Mouse (Mus musculus): ENCODE measurements at regions not wholly inside any gene's neighbourhood (a gene's known extent, or its start where the extent isn't known, plus 50 kb on each side); places are given as distances from the start of the nearest gene placed in this dataset.

GRCm38 (mm10) chr15:61717216-61717615 is 794.4 kb upstream of the A1bg start:
- no peak overlapping the region for H3K4me2 ChIP-seq (ENCODE audit: low read length)
- no peak overlapping the region for H3K27ac ChIP-seq (ENCODE audit: low read depth, low read length)
- no peaks in the 10 kb centered on the region for H3K36me3 ChIP-seq (ENCODE audit: control insufficient read depth, insufficient read depth, low read length)
- no peaks in the 10 kb centered on the region for H3K27me3 ChIP-seq (replicated peaks; ENCODE audit: control insufficient read depth, insufficient read depth, low read length)
- no peak overlapping the region for H3K4me3 ChIP-seq (ENCODE audit: low read depth, low read length)
- WGBS, result 85% methylated on average over 1 of the region's 1 CpGs
- ATAC-seq, result no peak
- no peaks in the 10 kb centered on the region for H3K4me1 ChIP-seq (ENCODE audit: control insufficient read depth, insufficient read depth, low read length)
- no peak overlapping the region for H3K9ac ChIP-seq (ENCODE audit: low read length)
- H3K9me3 ChIP-seq (replicated peaks; ENCODE audit: control insufficient read depth, low read length), result no peaks in the 10 kb centered on the region
- no peak for DNase-seq (ENCODE audit: low spot score)

GRCm38 (mm10) chr15:61713953-61714352 is 791.1 kb upstream of the A1bg start:
- no peaks in the 10 kb centered on the region for H3K9me3 ChIP-seq (replicated peaks; ENCODE audit: control insufficient read depth, low read length)
- ATAC-seq, result no peak
- H3K4me3 ChIP-seq (ENCODE audit: low read depth, low read length), result no peak overlapping the region
- H3K27ac ChIP-seq (ENCODE audit: low read depth, low read length), result no peak overlapping the region
- 61% methylated on average over 2 of the region's 2 CpGs for WGBS
- no peak overlapping the region for H3K9ac ChIP-seq (ENCODE audit: low read length)
- no peaks in the 10 kb centered on the region for H3K27me3 ChIP-seq (replicated peaks; ENCODE audit: control insufficient read depth, insufficient read depth, low read length)
- DNase-seq (ENCODE audit: low spot score), result no peak
- no peaks in the 10 kb centered on the region for H3K4me1 ChIP-seq (ENCODE audit: control insufficient read depth, insufficient read depth, low read length)
- no peak overlapping the region for H3K4me2 ChIP-seq (ENCODE audit: low read length)
- H3K36me3 ChIP-seq (ENCODE audit: control insufficient read depth, insufficient read depth, low read length), result no peaks in the 10 kb centered on the region

GRCm38 (mm10) chr15:61708928-61709327 is 786.1 kb upstream of the A1bg start:
- Histone ChIP-seq H3K27me3 (replicated peaks; ENCODE audit: control insufficient read depth, insufficient read depth, low read length) (no peaks in the 10 kb centered on the region), H3K4me3 (ENCODE audit: low read depth, low read length) (no peak overlapping the region), H3K36me3 (ENCODE audit: control insufficient read depth, insufficient read depth, low read length) (no peaks in the 10 kb centered on the region), H3K4me1 (ENCODE audit: control insufficient read depth, insufficient read depth, low read length) (no peaks in the 10 kb centered on the region), H3K4me2 (ENCODE audit: low read length) (no peak overlapping the region), H3K9ac (ENCODE audit: low read length) (no peak overlapping the region), H3K9me3 (replicated peaks; ENCODE audit: control insufficient read depth, low read length) (no peaks in the 10 kb centered on the region), H3K27ac (ENCODE audit: low read depth, low read length) (no peak overlapping the region)
- ATAC-seq, result no peak
- 71% methylated on average over 4 of the region's 4 CpGs for WGBS
- no peak for DNase-seq (ENCODE audit: low spot score)

- Histone ChIP-seq H3K4me2 (ENCODE audit: low read length) (no peak overlapping the region), H3K27ac (ENCODE audit: low read depth, low read length) (no peak overlapping the region), H3K9ac (ENCODE audit: low read length) (no peak overlapping the region), H3K36me3 (ENCODE audit: control insufficient read depth, insufficient read depth, low read length) (no peaks in the 10 kb centered on the region), H3K4me1 (ENCODE audit: control insufficient read depth, insufficient read depth, low read length) (no peaks in the 10 kb centered on the region), H3K9me3 (replicated peaks; ENCODE audit: control insufficient read depth, low read length) (no peaks in the 10 kb centered on the region), H3K27me3 (replicated peaks; ENCODE audit: control insufficient read depth, insufficient read depth, low read length) (no peaks in the 10 kb centered on the region), H3K4me3 (ENCODE audit: low read depth, low read length) (no peak overlapping the region)
- ATAC-seq (no peak; the same call in 1 of the 2 replicates), DNase-seq (ENCODE audit: low spot score) (peak; percentile 69)
- 66% methylated on average over 6 of the region's 6 CpGs for WGBS
Measured at GRCm38 (mm10) chr15:61707952-61708351, 785.1 kb upstream of the A1bg start.

GRCm38 (mm10) chr15:61692679-61693078 is 769.9 kb upstream of the A1bg start:
- no peaks in the 10 kb centered on the region for H3K27me3 ChIP-seq (replicated peaks; ENCODE audit: control insufficient read depth, insufficient read depth, low read length)
- H3K4me3 ChIP-seq (ENCODE audit: low read depth, low read length), result no peak overlapping the region
- no peaks in the 10 kb centered on the region for H3K36me3 ChIP-seq (ENCODE audit: control insufficient read depth, insufficient read depth, low read length)
- H3K9ac ChIP-seq (ENCODE audit: low read length), result no peak overlapping the region
- WGBS, result 83% methylated on average over 1 of the region's 1 CpGs
- ATAC-seq (peak; percentile 57; the same call in 1 of the 2 replicates), DNase-seq (ENCODE audit: low spot score) (peak; percentile 22)
- no peaks in the 10 kb centered on the region for H3K9me3 ChIP-seq (replicated peaks; ENCODE audit: control insufficient read depth, low read length)
- H3K27ac ChIP-seq (ENCODE audit: low read depth, low read length), result no peak overlapping the region
- H3K4me2 ChIP-seq (ENCODE audit: low read length), result no peak overlapping the region
- H3K4me1 ChIP-seq (ENCODE audit: control insufficient read depth, insufficient read depth, low read length), result no peaks in the 10 kb centered on the region

- Histone ChIP-seq H3K36me3 (ENCODE audit: control insufficient read depth, insufficient read depth, low read length) (no peaks in the 10 kb centered on the region), H3K4me2 (ENCODE audit: low read length) (no peak overlapping the region), H3K9me3 (replicated peaks; ENCODE audit: control insufficient read depth, low read length) (no peaks in the 10 kb centered on the region), H3K9ac (ENCODE audit: low read length) (no peak overlapping the region), H3K27ac (ENCODE audit: low read depth, low read length) (no peak overlapping the region), H3K4me3 (ENCODE audit: low read depth, low read length) (no peak overlapping the region), H3K4me1 (ENCODE audit: control insufficient read depth, insufficient read depth, low read length) (no peaks in the 10 kb centered on the region), H3K27me3 (replicated peaks; ENCODE audit: control insufficient read depth, insufficient read depth, low read length) (no peaks in the 10 kb centered on the region)
- ATAC-seq (no peak), DNase-seq (ENCODE audit: low spot score) (peak; percentile 37)
- WGBS, result 80% methylated on average over 13 of the region's 13 CpGs
Measured at GRCm38 (mm10) chr15:61690425-61690824, 767.6 kb upstream of the A1bg start.

GRCm38 (mm10) chr15:61689776-61690397 is 767.1 kb upstream of the A1bg start:
- Histone ChIP-seq H3K9me3 (replicated peaks; ENCODE audit: control insufficient read depth, low read length) (no peaks in the 10 kb centered on the region), H3K36me3 (ENCODE audit: control insufficient read depth, insufficient read depth, low read length) (no peaks in the 10 kb centered on the region), H3K4me3 (ENCODE audit: low read depth, low read length) (no peak overlapping the region), H3K27ac (ENCODE audit: low read depth, low read length) (no peak overlapping the region), H3K27me3 (replicated peaks; ENCODE audit: control insufficient read depth, insufficient read depth, low read length) (no peaks in the 10 kb centered on the region), H3K4me1 (ENCODE audit: control insufficient read depth, insufficient read depth, low read length) (no peaks in the 10 kb centered on the region), H3K4me2 (ENCODE audit: low read length) (no peak overlapping the region), H3K9ac (ENCODE audit: low read length) (no peak overlapping the region)
- whole genome bisulfite sequencing, result 80% methylated on average over 12 of the region's 12 CpGs
- DNase-seq (ENCODE audit: low spot score), result no peak
- no peak for ATAC-seq

GRCm38 (mm10) chr15:61682968-61683367 is 760.2 kb upstream of the A1bg start:
- no peaks in the 10 kb centered on the region for H3K9me3 ChIP-seq (replicated peaks; ENCODE audit: control insufficient read depth, low read length)
- H3K36me3 ChIP-seq (ENCODE audit: control insufficient read depth, insufficient read depth, low read length), result no peaks in the 10 kb centered on the region
- no peak overlapping the region for H3K4me3 ChIP-seq (ENCODE audit: low read depth, low read length)
- no peaks in the 10 kb centered on the region for H3K4me1 ChIP-seq (ENCODE audit: control insufficient read depth, insufficient read depth, low read length)
- H3K27me3 ChIP-seq (replicated peaks; ENCODE audit: control insufficient read depth, insufficient read depth, low read length), result no peaks in the 10 kb centered on the region
- no peak for ATAC-seq
- no peak overlapping the region for H3K27ac ChIP-seq (ENCODE audit: low read depth, low read length)
- H3K4me2 ChIP-seq (ENCODE audit: low read length), result no peak overlapping the region
- WGBS, result 91% methylated on average over 4 of the region's 4 CpGs
- no peak for DNase-seq (ENCODE audit: low spot score)
- no peak overlapping the region for H3K9ac ChIP-seq (ENCODE audit: low read length)

GRCm38 (mm10) chr15:61670556-61670955 is 747.7 kb upstream of the A1bg start:
- no peak overlapping the region for H3K4me3 ChIP-seq (ENCODE audit: low read depth, low read length)
- H3K4me1 ChIP-seq (ENCODE audit: control insufficient read depth, insufficient read depth, low read length), result no peaks in the 10 kb centered on the region
- H3K27ac ChIP-seq (ENCODE audit: low read depth, low read length), result no peak overlapping the region
- whole genome bisulfite sequencing, result 92% methylated on average over 5 of the region's 5 CpGs
- no peak overlapping the region for H3K4me2 ChIP-seq (ENCODE audit: low read length)
- H3K9me3 ChIP-seq (replicated peaks; ENCODE audit: control insufficient read depth, low read length), result no peaks in the 10 kb centered on the region
- ATAC-seq (no peak), DNase-seq (ENCODE audit: low spot score) (no peak)
- H3K27me3 ChIP-seq (replicated peaks; ENCODE audit: control insufficient read depth, insufficient read depth, low read length), result no peaks in the 10 kb centered on the region
- no peaks in the 10 kb centered on the region for H3K36me3 ChIP-seq (ENCODE audit: control insufficient read depth, insufficient read depth, low read length)
- no peak overlapping the region for H3K9ac ChIP-seq (ENCODE audit: low read length)

All from forebrain, embryonic 14.5 days (tissue).